17 mouse cellular contexts compared by ENCODE assay signal in the genomic region with DNA sequence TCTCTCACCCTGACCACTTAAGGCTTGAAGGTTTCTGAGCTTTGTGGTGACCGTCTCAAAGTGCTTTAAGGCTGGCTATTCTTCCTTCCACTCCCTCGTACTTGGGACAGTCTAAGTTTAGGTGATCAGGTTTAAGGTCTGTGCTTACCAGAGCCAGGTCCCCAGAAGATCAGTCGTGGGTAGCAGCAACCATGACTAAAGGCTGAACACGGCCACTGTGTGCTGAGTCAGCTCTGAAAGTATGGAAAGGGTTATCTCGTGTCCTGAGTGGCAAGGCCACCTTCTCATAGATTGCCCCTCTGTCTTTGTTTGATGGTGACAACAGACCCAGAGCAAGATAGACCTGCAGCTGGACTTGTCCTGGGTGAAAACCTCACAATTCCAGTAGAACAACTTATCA.
DNase-seq lines count a peak whose midpoint lies in the region; ATAC-seq and TF ChIP-seq lines count a peak whose summit lies in the region.
"Had no signal": no experiment of that assay in that cellular context is flagged by ENCODE, and none has a peak within 500 bp of the region (broad histone marks: within the 10 kb centered on the region; RNA-seq: fewer than 3 reads in every experiment).

No protein-coding gene starts in this region.

- WGBS in heart, embryonic 14.5 days: 27% methylated on average over 5 of the region's 5 CpGs
- WGBS in lung, embryonic 15.5 days: 56% methylated on average over 5 of the region's 5 CpGs
- 68% methylated on average over 5 of the region's 5 CpGs for WGBS in stomach, postnatal 0 days

- H3K4me2 ChIP-seq in heart, embryonic 14.5 days (ENCODE audit: low read length): no peak overlapping the region
- no peak overlapping the region for H3K4me2 ChIP-seq in lung, embryonic 15.5 days
- H3K4me2 ChIP-seq in stomach, postnatal 0 days (replicated peaks; ENCODE audit: low read depth): no peak overlapping the region
- H3K4me2 ChIP-seq: limb, embryonic 12.5 days; liver, embryonic 15.5 days; midbrain, embryonic 11.5 days; neural tube, embryonic 13.5 days had no signal

- no peak overlapping the region for H3K4me3 ChIP-seq in heart, embryonic 14.5 days (ENCODE audit: control insufficient read depth in 1 of 2, insufficient read depth in 1 of 2, low read depth in 1 of 2, low read length in 2 of 2)
- H3K4me3 ChIP-seq in lung, embryonic 15.5 days: no peak overlapping the region
- no peak overlapping the region for H3K4me3 ChIP-seq in stomach, postnatal 0 days (ENCODE audit: low read depth, low read length)
- H3K4me3 ChIP-seq: limb, embryonic 12.5 days; liver, embryonic 15.5 days; neural tube, embryonic 13.5 days had no signal

- peaks cover 53 to 82% of the 10 kb centered on the region in 2 experiments for H3K4me1 ChIP-seq in heart, embryonic 14.5 days (ENCODE audit: control insufficient read depth in 2 of 2, insufficient read depth in 2 of 2, low read length in 2 of 2)
- H3K4me1 ChIP-seq in lung, embryonic 15.5 days: peaks cover 67% of the 10 kb centered on the region
- peaks cover 7% of the 10 kb centered on the region for H3K4me1 ChIP-seq in stomach, postnatal 0 days (replicated peaks; ENCODE audit: control insufficient read depth, insufficient read depth)

- DNase-seq in adrenal gland, postnatal 36 days: peak; percentile 31 to 32
- DNase-seq in adrenal gland, adult 18-20 months (ENCODE audit: low spot score in 2 of 2): no peak
- DNase-seq in heart, postnatal 4 days: no peak
- DNase-seq in lung, postnatal 10 days: no peak
- DNase-seq in stomach, postnatal 0 days (ENCODE audit: low spot score): no peak
- no peak for DNase-seq in ovary, postnatal 36 days (ENCODE audit: low spot score)
- DNase-seq: cerebellum, adult 11 months; cerebellum, postnatal 25 days; gastrocnemius, postnatal 14 days had no signal

- H3K36me3 ChIP-seq in heart, embryonic 14.5 days (ENCODE audit: control insufficient read depth, insufficient read depth, low read length): peaks cover 67% of the 10 kb centered on the region
- peaks cover 13% of the 10 kb centered on the region for H3K36me3 ChIP-seq in lung, embryonic 15.5 days
- peaks cover 7% of the 10 kb centered on the region for H3K36me3 ChIP-seq in stomach, postnatal 0 days (ENCODE audit: control insufficient read depth, insufficient read depth, low read length)

- peak overlapping the region; percentile 1; the same call in 1 of the 2 replicates for H3K9ac ChIP-seq in heart, embryonic 14.5 days (ENCODE audit: low read length)
- no peak overlapping the region for H3K9ac ChIP-seq in lung, embryonic 15.5 days
- H3K9ac ChIP-seq in stomach, postnatal 0 days (ENCODE audit: low read length): no peak overlapping the region
- H3K9ac ChIP-seq: limb, embryonic 12.5 days; liver, embryonic 15.5 days; neural tube, embryonic 13.5 days had no signal

- no peak for TF ChIP-seq CTCF in stomach, postnatal 0 days (IDR thresholded peaks at IDR 0.05; ENCODE audit: low read depth)

- H3K9me3 ChIP-seq in heart, embryonic 14.5 days (ENCODE audit: control insufficient read depth, low read length): no peaks in the 10 kb centered on the region
- H3K9me3 ChIP-seq in lung, embryonic 15.5 days: no peaks in the 10 kb centered on the region
- H3K9me3 ChIP-seq in stomach, postnatal 0 days (ENCODE audit: control insufficient read depth, low read length): no peaks in the 10 kb centered on the region
- H3K9me3 ChIP-seq: limb, embryonic 12.5 days; liver, embryonic 15.5 days; neural tube, embryonic 13.5 days had no signal

- ATAC-seq in heart, embryonic 14.5 days (ENCODE audit: insufficient number of reproducible peaks, insufficient read depth, low FRiP score, low read depth): no peak
- no peak for ATAC-seq in lung, embryonic 15.5 days (ENCODE audit: borderline replicate concordance, extremely low read depth, low FRiP score, low TSS enrichment)
- ATAC-seq in stomach, postnatal 0 days (ENCODE audit: low FRiP score, low TSS enrichment): no peak

- H3K27me3 ChIP-seq in heart, embryonic 14.5 days (ENCODE audit: control insufficient read depth, insufficient read depth, low read length): no peaks in the 10 kb centered on the region
- no peaks in the 10 kb centered on the region for H3K27me3 ChIP-seq in lung, embryonic 15.5 days
- H3K27me3 ChIP-seq in stomach, postnatal 0 days (ENCODE audit: control insufficient read depth, insufficient read depth, low read length): no peaks in the 10 kb centered on the region
- H3K27me3 ChIP-seq: limb, embryonic 12.5 days; liver, embryonic 15.5 days; neural tube, embryonic 13.5 days had no signal

- TF ChIP-seq EP300 in stomach, postnatal 0 days (optimal IDR thresholded peaks at IDR 0.05): no peak

- peak overlapping the region; percentile 56 to 69 for H3K27ac ChIP-seq in heart, embryonic 14.5 days (replicated peaks in 1 of 2; ENCODE audit: control insufficient read depth in 1 of 2, insufficient read depth in 1 of 2, low read depth in 2 of 2, low read length in 2 of 2)
- H3K27ac ChIP-seq in lung, embryonic 15.5 days: peak overlapping the region; percentile 27; the same call in 1 of the 2 replicates
- H3K27ac ChIP-seq in stomach, postnatal 0 days (replicated peaks): 0 out of 2 replicates have a peak overlapping the region, but pooled peaks have one; percentile 9
- H3K27ac ChIP-seq: kidney, postnatal 0 days; limb, embryonic 12.5 days; liver, embryonic 15.5 days; macrophage; neural tube, embryonic 13.5 days had no signal

Comparison
In these comparisons a context has a peak if more than half of its experiments do, and no peak if none do; other contexts are left out.
1. DNase-seq: peak in adrenal gland, postnatal 36 days (2 of 2); none in adrenal gland, adult 18-20 months (0 of 2), heart, postnatal 4 days (single experiment), lung, postnatal 10 days (single experiment), stomach, postnatal 0 days (single experiment) and ovary, postnatal 36 days (single experiment).
2. H3K27ac ChIP-seq: peak in every context shown above with its lines; median percentile 62 in heart, embryonic 14.5 days; 27 in lung, embryonic 15.5 days; 9 in stomach, postnatal 0 days.